Comparison of ENCODE assay signal across 8 mouse cellular contexts in the genomic region with DNA sequence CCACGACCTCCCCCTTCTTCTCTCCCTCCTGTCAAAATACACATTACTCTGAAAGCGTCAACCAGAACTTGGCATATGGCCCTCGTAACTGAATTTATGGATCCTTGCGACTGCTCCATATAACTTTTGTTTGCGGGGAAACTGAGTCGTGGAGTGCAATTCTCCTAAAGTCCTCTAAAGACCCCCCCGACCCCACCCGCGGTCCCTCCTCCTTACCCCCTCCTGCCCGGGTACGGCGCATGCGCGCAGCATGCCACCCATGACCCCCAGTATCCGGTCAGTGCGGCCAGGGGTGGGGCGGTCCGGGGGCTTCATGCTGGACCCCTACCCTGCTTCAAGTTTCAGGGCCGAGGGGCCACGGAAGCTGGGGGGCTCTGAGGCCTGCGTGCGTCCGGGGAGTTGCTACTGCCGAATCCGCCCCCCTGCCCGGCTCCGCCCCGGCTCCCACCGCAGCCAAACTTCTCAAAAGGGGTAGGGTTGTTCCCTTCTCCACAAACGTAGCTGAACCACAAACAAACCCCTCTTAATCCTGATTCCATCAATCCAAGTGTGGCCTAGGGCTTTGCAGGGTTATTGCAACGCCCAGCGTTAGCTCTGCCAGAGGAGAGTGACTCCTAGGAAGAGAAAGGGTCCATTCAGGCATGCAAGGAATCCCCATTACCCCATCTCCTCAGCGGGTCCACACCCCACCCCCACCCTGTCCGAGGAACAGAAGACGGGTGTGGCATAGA. TPM values are rescaled to one million over a fixed set of nuclear protein-coding genes. Genes with fewer than 3 reads are reported as not detected.
A peak's percentile ranks its signal among the peaks of the same experiment; 100 is the strongest.
DNase-seq lines count a peak whose midpoint lies in the region; ATAC-seq and TF ChIP-seq lines count a peak whose summit lies in the region.

Gene Arhgef25 (minus strand): TSS at position 433 of the 731 bp plus-strand sequence.

- WGBS in kidney, embryonic 15.5 days, result 4% methylated on average over 35 of the region's 35 CpGs
- 3% methylated on average over 35 of the region's 35 CpGs for WGBS in liver, embryonic 15.5 days (ENCODE audit: insufficient replicate concordance)
- 15% methylated on average over 35 of the region's 35 CpGs for WGBS in olfactory bulb, adult 2 months

- peak within 1 kb of the TSS; percentile 94 for H3K4me2 ChIP-seq in kidney, embryonic 15.5 days
- peak within 1 kb of the TSS; percentile 99 for H3K4me2 ChIP-seq in liver, embryonic 15.5 days

- peak; percentile 23; the same call in 1 of the 2 replicates for ATAC-seq in kidney, embryonic 15.5 days (replicated peaks; ENCODE audit: low FRiP score)
- peak; percentile 10; the same call in 1 of the 2 replicates for ATAC-seq in liver, embryonic 15.5 days (ENCODE audit: insufficient read depth)

- no peak for TF ChIP-seq POLR2A in olfactory bulb, adult 2 months (IDR thresholded peaks at IDR 0.05; ENCODE audit: insufficient read depth, low read depth, low read length)

- peak within 1 kb of the TSS; percentile 72 for H3K4me3 ChIP-seq in kidney, embryonic 15.5 days (replicated peaks)
- H3K4me3 ChIP-seq in liver, embryonic 15.5 days (replicated peaks), result peak within 1 kb of the TSS; percentile 68
- peak within 1 kb of the TSS; percentile 91 for H3K4me3 ChIP-seq in olfactory bulb, adult 2 months (ENCODE audit: insufficient read depth, low read depth, low read length)

- TF ChIP-seq CTCF in olfactory bulb, adult 2 months (IDR thresholded peaks at IDR 0.05; ENCODE audit: insufficient read depth, low read depth, low read length), result no peak

- H3K27ac ChIP-seq in kidney, embryonic 15.5 days, result peak within 1 kb of the TSS; percentile 93
- peak within 1 kb of the TSS; percentile 84 for H3K27ac ChIP-seq in liver, embryonic 15.5 days (replicated peaks)
- H3K27ac ChIP-seq in olfactory bulb, adult 2 months (ENCODE audit: insufficient read depth, low read depth, low read length), result no peak within 1 kb of the TSS; the same call in 1 of the 2 replicates

- no peaks in the 10 kb centered on the region for H3K9me3 ChIP-seq in kidney, embryonic 15.5 days (replicated peaks)
- no peaks in the 10 kb centered on the region for H3K9me3 ChIP-seq in liver, embryonic 15.5 days (replicated peaks)

- peaks cover 43% of the 10 kb centered on the region for H3K36me3 ChIP-seq in kidney, embryonic 15.5 days
- peaks cover 4% of the 10 kb centered on the region; the same call in 1 of the 2 replicates for H3K36me3 ChIP-seq in liver, embryonic 15.5 days (replicated peaks)

- peak within 1 kb of the TSS; percentile 78 for H3K9ac ChIP-seq in kidney, embryonic 15.5 days
- H3K9ac ChIP-seq in liver, embryonic 15.5 days, result peak within 1 kb of the TSS; percentile 71

- peaks cover 72% of the 10 kb centered on the region for H3K4me1 ChIP-seq in kidney, embryonic 15.5 days
- H3K4me1 ChIP-seq in liver, embryonic 15.5 days (replicated peaks), result peaks cover 81% of the 10 kb centered on the region
- peaks cover 44% of the 10 kb centered on the region for H3K4me1 ChIP-seq in olfactory bulb, adult 2 months (ENCODE audit: control insufficient read depth, insufficient read depth, low read length)

- peak in 1 of 2 experiments; percentile 31 for DNase-seq in layer of hippocampus, adult 18-20 months (ENCODE audit: low spot score in 2 of 2)
- DNase-seq in layer of hippocampus, adult 9-11 months, result no peak
- peak; percentile 72 for DNase-seq in embryo, embryonic 10.5 days (ENCODE audit: low spot score)
- peak; percentile 76 to 81 for DNase-seq in heart, adult 18-20 months
- DNase-seq in right cerebral cortex, postnatal 4 days, result no peak

- peaks cover 3% of the 10 kb centered on the region; the same call in 1 of the 2 replicates for H3K27me3 ChIP-seq in kidney, embryonic 15.5 days
- peaks cover 34% of the 10 kb centered on the region for H3K27me3 ChIP-seq in liver, embryonic 15.5 days

RNA-seq across cellular contexts. Expression of gene Arhgef25, which starts in this region (rescaled TPM):
- 100 to 1,000 TPM; 338 to 373 TPM for total RNA-seq in layer of hippocampus, adult 18-20 months (2021)
- 10 to 100 TPM in 1 of 2 experiments, 1 to 10 TPM in 1; 8.9 to 10.1 TPM for total RNA-seq in heart, adult 18-20 months (2021)
- polyA plus RNA-seq in kidney, embryonic 15.5 days (2015; fragmentation: Nextera tagmentation; extraction: Ambion mirVana), result 40.6 and 52.6 TPM in 2 replicates
- 5.4 and 5.8 TPM in 2 replicates for polyA plus RNA-seq in liver, embryonic 15.5 days (2015; fragmentation: Nextera tagmentation; extraction: Ambion mirVana)
- not detected in 2 replicates for polyA plus RNA-seq in olfactory bulb, adult 2 months (2012; ENCODE audit: insufficient read depth, insufficient read length, low replicate concordance, missing spikeins)

Comparison
In these comparisons a context has a peak if more than half of its experiments do, and no peak if none do; other contexts are left out.
1. RNA of gene Arhgef25 (total RNA-seq): 338 to 373 TPM in layer of hippocampus, adult 18-20 months; 8.9 to 10.1 TPM in heart, adult 18-20 months; every median in the first group is over 10 times any median in the second.
2. DNase-seq: peak in embryo, embryonic 10.5 days (single experiment) and heart, adult 18-20 months (2 of 2); none in layer of hippocampus, adult 9-11 months (single experiment) and right cerebral cortex, postnatal 4 days (single experiment).
3. Peak in every context shown above with its lines, with median percentiles within 50 percentile points of each other: H3K4me3 ChIP-seq.